Mouse (Mus musculus): ENCODE measurements around the gene Frmd4b.

Gene Frmd4b

DNA sequence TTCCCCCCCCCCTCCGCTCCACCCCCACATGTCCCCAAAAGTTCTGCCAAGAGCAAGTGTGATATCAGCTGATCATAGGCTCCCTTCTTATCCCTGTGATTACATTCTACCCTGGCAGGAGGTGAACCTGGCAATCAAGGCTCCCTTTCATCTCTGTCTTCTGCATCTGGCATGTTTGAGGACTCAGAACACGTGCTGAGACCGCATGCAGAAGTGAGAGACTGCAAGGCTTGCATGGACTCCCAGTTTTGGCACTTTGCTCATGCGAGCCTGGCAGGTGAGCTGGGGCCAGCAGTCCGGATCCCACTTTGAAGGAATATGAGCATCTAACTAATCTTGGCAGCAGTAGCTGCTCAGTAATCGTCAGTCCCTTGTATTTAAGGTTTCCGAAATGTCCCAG lies 39.1 kb downstream of the Frmd4b start:
- DNase-seq: no peak

DNA sequence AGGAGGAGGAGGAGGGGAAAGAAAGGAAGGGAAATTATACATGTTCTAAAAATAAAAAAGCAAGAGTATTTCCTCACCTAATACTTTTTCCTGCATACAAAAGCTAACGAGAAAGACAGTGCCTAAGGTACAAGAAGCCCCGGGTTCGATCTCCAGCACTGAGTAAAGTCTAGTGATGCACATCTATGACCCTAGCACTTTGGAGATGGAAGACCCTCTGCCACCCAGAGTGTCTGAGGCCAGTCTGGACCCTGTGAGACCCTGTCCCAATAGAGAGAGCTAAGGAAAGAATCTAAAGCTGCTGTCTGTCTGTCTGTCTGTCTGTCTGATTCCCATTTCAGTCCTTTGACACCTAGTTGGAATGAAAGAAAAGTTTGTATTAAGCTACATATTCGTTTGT lies 40.0 kb downstream of the Frmd4b start:
- no peak for DNase-seq

- DNase-seq: peak; percentile 71
These were observed 40.6 kb downstream of the Frmd4b start for GRCm38 (mm10) chr6:97576565-97577346.

GRCm38 (mm10) chr6:97576096-97576495 lies 41.2 kb downstream of the Frmd4b start:
- DNase-seq: no peak

GRCm38 (mm10) chr6:97574973-97575372 lies 42.4 kb downstream of the Frmd4b start:
- no peak for DNase-seq

DNA sequence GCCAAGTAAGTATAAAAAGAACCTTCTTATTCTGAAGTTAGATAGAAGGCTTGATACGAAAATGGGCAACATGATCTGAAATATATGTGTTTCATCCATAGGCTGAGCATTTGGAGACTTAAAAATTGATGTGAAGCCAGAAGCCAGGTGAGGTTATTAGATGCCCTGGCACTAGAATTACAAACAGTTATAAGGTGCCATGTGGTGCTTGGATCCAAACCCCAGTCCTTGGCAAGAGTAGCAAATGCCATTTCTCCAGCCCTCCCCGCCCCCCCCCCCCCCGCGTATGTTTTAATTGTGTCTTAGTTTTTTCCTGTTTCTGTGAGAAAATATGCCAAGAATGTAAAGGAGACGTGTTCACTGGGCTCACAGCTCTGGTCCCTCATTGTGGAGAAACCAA lies 45.1 kb downstream of the Frmd4b start:
- DNase-seq: no peak

DNA sequence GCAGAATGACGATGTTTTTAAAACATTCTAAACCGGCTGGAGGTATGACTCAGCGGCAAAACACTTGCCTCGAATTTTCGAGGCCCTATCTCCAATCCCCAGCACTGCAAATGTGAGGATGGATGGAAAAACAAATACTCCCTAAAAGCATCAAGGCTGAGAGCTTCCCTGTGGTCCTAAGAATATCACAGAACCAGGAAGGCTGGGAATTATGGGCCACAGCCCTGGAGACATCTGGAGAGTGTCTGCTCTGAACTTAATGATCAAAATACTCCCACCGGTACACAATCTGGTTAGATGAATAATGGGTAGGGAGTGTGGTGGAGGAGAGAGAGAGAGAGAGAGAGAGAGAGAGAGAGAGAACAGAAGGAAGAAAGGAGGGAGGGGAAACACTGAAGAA lies 48.8 kb downstream of the Frmd4b start:
- no peak for DNase-seq

GRCm38 (mm10) chr6:97566746-97567145 lies 50.6 kb downstream of the Frmd4b start:
- DNase-seq: no peak

- peak; percentile 45 for DNase-seq
These were observed 60.2 kb downstream of the Frmd4b start for GRCm38 (mm10) chr6:97557147-97557546.

GRCm38 (mm10) chr6:97555637-97556036 lies 61.7 kb downstream of the Frmd4b start:
- no peak for DNase-seq

- DNase-seq: no peak
These were observed 63.9 kb downstream of the Frmd4b start for GRCm38 (mm10) chr6:97553431-97553830.

DNA sequence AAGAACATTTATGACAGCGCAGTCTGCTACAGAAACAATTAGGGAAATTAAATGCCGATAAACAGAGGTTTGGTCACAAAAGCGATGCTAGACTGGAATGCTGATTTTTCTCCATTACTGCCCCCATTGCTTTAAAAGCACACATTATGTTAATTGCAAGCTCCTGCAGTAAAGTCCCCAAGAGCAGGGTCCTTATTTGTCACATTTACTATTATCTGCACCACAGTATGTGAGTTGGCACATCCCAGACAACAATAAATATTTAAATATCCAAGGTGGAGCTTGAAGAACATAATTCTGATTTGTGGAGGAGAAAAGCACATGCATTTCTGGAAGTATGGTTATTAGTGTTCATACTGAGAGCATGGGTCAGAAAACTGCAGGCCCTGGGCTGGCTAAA lies 64.8 kb downstream of the Frmd4b start:
- DNase-seq: no peak

DNA sequence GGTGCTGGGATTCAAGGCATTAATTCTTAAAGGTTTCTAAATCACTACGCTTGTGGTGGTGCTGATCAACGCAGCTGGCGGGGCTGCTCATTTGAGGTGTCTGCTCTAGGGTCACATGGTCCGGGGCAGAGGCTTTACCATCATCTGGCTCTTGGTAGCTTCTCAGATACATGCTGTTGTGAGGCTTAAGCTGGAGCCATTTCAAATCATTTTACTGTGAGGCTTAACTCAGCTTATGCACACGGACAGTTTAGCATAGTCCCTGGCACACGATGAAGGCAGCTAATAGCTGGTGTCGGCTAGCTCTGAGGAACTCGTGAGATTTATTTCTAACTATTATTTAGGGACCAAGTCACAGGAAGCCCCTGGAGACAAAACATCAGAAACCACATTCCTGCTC lies 65.5 kb downstream of the Frmd4b start:
- DNase-seq: no peak

- peak; percentile 16 for DNase-seq
These were observed 66.2 kb downstream of the Frmd4b start for GRCm38 (mm10) chr6:97551161-97551560.

DNA sequence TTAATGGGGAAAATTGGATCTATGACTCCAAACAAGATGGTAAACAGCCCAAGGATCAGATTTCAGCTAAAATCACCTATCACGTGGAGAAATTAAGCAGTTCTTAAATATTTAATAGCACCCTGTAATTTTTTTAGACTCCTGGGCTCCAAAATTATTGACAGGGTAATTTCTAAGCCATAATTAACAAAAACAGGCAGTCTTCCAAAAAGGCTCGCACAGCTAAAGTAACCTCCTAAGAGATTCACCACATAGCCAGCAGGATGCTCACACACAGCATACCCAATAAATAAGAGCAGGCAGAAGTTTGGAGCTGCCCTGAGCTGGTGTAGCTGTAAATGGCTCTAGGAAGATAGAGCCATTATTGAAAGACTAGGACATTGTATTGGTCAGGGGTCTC lies 76.9 kb downstream of the Frmd4b start:
- no peak for DNase-seq

DNA sequence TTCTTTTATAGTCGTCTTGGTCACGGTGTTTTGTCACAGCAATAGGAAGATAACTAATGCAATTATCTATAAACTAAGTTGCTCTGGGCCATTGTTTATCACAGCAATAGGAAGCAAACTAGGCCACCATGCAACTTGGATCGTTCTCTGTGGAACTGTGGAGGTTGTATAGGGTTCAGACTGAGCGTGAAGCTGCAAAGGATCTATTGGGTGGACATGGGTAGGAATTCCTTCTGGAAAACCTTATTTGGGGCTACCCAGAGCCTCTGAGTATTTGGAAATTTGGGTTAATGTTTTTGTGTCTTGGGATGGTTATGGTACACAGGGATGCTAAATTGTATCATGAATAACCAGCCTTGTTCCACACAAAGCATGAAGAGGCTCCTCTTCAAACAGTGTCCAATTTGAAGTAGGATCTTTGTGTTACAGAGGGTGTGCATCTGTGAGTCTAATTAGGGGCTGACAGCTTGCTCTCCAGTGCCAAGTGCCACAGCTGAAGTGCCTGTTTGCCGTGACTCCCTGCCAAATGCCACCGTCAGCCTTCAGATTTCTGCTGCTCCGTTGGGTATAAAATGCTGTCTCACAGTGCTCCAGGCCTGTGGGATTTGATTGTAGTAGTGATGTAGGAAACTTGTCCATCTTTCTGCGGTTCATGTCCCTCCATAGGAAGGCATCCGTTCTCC lies 81.4 kb downstream of the Frmd4b start:
- no peak for DNase-seq

GRCm38 (mm10) chr6:97531043-97531442 lies 86.3 kb downstream of the Frmd4b start:
- DNase-seq: peak; percentile 67

DNA sequence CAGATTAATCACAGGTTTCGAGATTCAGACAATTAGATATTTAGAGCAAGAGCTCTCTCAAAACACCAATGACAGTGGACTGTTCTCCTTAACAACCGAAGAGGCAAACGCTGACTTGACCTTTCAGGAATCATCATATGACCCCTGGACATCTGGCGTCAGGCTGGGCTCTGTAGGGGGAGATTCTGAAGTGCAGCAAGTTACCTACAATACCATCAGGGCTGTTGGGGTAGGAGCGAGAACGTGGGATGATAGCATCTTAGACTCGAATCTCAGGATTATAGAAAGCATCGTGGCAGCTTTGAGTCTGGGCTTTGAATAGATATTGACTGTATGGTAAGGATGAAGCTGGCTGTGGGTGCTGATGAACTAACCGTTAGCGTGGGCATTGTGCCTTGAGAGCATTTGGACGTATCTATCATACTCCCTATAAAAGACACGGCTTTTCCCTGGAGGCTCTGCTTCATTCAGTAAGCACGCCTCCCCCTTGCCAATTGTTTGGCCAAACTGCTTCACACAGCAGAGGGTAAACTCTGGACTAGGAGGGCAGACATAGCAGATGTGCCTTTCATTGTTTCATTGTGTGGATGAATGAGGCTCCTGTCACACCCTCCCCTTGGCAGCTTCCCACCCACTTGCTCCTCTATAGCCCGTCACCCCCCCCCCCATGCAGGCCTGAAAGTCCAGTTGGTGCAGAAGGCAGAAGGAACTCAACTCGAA lies 88.2 kb downstream of the Frmd4b start:
- peak; percentile 30 for DNase-seq

GRCm38 (mm10) chr6:97526092-97526491 lies 91.2 kb downstream of the Frmd4b start:
- peak; percentile 62 for DNase-seq

DNA sequence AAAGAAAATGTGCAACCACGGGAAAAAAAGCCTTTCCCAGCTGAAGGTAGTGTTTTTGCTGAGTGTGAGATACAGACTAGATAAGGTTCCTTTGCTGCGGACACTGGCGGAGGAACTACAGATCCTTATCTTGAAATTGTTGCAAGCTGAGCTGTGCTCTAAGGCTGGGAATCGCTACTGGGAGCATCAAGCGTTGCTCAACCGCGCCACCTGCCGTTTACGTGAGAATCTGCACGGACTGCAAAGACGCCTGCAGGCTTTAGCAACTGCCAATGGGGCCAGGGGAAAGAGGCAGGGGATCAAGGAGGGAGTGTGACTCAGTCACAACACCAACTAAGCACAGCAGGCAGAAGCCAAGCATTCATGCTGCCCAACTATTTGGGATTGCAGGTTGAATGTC lies 94.2 kb downstream of the Frmd4b start:
- peak; percentile 87 for DNase-seq

DNA sequence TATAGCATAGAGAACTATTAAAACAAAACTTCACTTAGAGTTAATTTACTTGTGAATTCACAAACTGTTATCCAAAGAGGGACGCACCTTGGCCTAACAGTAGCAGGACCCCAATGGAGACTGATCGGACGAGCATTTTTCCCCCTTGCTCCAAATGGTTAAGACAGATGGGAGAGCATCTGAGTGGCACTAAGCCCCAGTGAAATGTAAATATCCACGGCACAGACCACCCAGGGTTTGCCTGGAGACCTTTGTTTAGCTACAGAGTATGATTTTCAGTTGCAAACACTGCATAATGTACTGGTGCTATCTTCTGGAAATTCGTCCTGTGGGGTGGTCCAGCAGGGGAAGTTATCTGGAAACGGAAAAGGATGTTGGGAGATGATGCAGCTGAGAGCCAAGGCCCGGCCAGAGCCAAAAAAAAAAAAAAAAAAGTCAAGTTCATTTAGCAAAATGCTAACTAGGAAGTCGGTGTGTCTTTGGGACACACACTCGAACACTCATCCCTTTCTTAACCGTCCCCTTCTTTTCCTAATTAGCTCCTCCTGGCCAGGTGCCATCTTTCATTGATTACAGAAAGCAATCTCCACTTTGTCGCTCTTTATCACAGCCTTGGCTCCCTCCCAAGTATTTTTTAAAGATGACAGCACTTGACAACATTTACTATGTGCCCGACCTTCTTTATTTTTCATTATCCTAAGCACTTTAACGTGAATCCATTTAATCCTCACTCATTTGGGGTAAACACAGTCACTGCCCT lies 95.9 kb downstream of the Frmd4b start:
- DNase-seq: peak; percentile 41

DNA sequence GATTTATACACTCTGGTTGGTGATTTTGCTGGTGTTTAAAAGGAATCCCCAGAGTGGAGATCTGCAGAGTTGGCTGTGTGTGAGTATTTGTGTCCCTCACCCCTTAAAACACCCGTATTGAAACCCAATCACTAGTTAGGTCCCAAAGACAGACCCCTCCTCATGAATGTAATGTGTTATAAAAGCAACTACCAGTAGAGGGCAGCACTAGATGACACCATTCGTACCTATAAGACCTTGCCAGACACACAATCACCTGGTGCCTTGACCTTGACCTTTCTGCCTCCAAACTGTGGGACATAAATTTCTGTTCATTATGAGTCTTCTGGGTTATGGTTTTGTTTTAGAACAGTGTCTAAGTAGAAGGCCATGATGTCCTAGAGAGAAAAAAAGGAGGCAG lies 96.8 kb downstream of the Frmd4b start:
- DNase-seq: no peak

- DNase-seq: no peak
These were observed 97.8 kb downstream of the Frmd4b start for GRCm38 (mm10) chr6:97519553-97519952.
